Mouse (Mus musculus): ENCODE measurements around the gene Gm38392. TPM values are rescaled to one million over a fixed set of nuclear protein-coding genes. Genes with fewer than 3 reads are reported as not detected.

Gene Gm38392
- total and polyA plus RNA-seq, 2 experiments from 2014 or later, result 0.24 TPM; not detected in 1

GRCm38 (mm10) chr3:88237556-88238194, 49.3 kb downstream of the Gm38392 start:
- Histone ChIP-seq H3K4me3 (ENCODE audit: low read length) (no peak overlapping the region), H3K9ac (replicated peaks; ENCODE audit: low read length) (no peak overlapping the region), H3K27ac (peak overlapping the region; percentile 82), H3K4me1 (ENCODE audit: insufficient read depth, low read length) (peaks cover 45% of the 10 kb centered on the region), H3K36me3 (ENCODE audit: insufficient read depth, low read length) (no peaks in the 10 kb centered on the region), H3K27me3 (ENCODE audit: insufficient read depth, low read length) (no peaks in the 10 kb centered on the region; the same call in 1 of the 2 replicates), H3K4me2 (ENCODE audit: low read depth, low read length) (no peak overlapping the region), H3K9me3 (ENCODE audit: low read length) (no peaks in the 10 kb centered on the region)
- DNase-seq (ENCODE audit: low spot score), result peak; percentile 69
- no peak for ATAC-seq
- WGBS, result 13% methylated on average over 10 of the region's 10 CpGs
- TF ChIP-seq CTCF (IDR thresholded peaks at IDR 0.05; ENCODE audit: low read depth), result peak; percentile 58

GRCm38 (mm10) chr3:88237161-88237555, 49.9 kb downstream of the Gm38392 start:
- no peak overlapping the region for H3K4me2 ChIP-seq (ENCODE audit: low read depth, low read length)
- H3K4me3 ChIP-seq (ENCODE audit: low read length), result no peak overlapping the region
- no peaks in the 10 kb centered on the region for H3K36me3 ChIP-seq (ENCODE audit: insufficient read depth, low read length)
- no peaks in the 10 kb centered on the region; the same call in 1 of the 2 replicates for H3K27me3 ChIP-seq (ENCODE audit: insufficient read depth, low read length)
- H3K4me1 ChIP-seq (ENCODE audit: insufficient read depth, low read length), result peaks cover 41% of the 10 kb centered on the region
- no peak overlapping the region for H3K9ac ChIP-seq (replicated peaks; ENCODE audit: low read length)
- peak overlapping the region; percentile 82 for H3K27ac ChIP-seq
- H3K9me3 ChIP-seq (ENCODE audit: low read length), result no peaks in the 10 kb centered on the region
- 19% methylated on average over 6 of the region's 6 CpGs for WGBS
- DNase-seq (ENCODE audit: low spot score) (no peak), ATAC-seq (no peak)
- TF ChIP-seq CTCF (IDR thresholded peaks at IDR 0.05; ENCODE audit: low read depth), result no peak

- Histone ChIP-seq H3K9ac (replicated peaks; ENCODE audit: low read length) (no peak overlapping the region), H3K4me2 (ENCODE audit: low read depth, low read length) (no peak overlapping the region), H3K4me3 (ENCODE audit: low read length) (no peak overlapping the region), H3K36me3 (ENCODE audit: insufficient read depth, low read length) (no peaks in the 10 kb centered on the region), H3K27me3 (ENCODE audit: insufficient read depth, low read length) (no peaks in the 10 kb centered on the region), H3K27ac (no peak overlapping the region), H3K9me3 (ENCODE audit: low read length) (no peaks in the 10 kb centered on the region), H3K4me1 (ENCODE audit: insufficient read depth, low read length) (peaks cover 51% of the 10 kb centered on the region)
- ATAC-seq (no peak), DNase-seq (ENCODE audit: low spot score) (no peak)
- WGBS, result 50% methylated on average over 2 of the region's 2 CpGs
- TF ChIP-seq CTCF (IDR thresholded peaks at IDR 0.05; ENCODE audit: low read depth), result no peak
These were observed 51.4 kb downstream of the Gm38392 start for GRCm38 (mm10) chr3:88235616-88236015.

GRCm38 (mm10) chr3:88235216-88235615, 51.8 kb downstream of the Gm38392 start:
- H3K4me2 ChIP-seq (ENCODE audit: low read depth, low read length), result no peak overlapping the region
- WGBS, result 14% methylated on average over 3 of the region's 3 CpGs

GRCm38 (mm10) chr3:88234041-88234440, 53.0 kb downstream of the Gm38392 start:
- DNase-seq (ENCODE audit: low spot score), result no peak
- WGBS, result 39% methylated on average over 8 of the region's 8 CpGs
- no peak for TF ChIP-seq CTCF (IDR thresholded peaks at IDR 0.05; ENCODE audit: low read depth)
- no peaks in the 10 kb centered on the region for H3K27me3 ChIP-seq (ENCODE audit: insufficient read depth, low read length)
- peaks cover 47% of the 10 kb centered on the region for H3K4me1 ChIP-seq (ENCODE audit: insufficient read depth, low read length)
- peak overlapping the region; percentile 93; the same call in 1 of the 2 replicates for H3K27ac ChIP-seq
- H3K9ac ChIP-seq (replicated peaks; ENCODE audit: low read length), result no peak overlapping the region
- no peaks in the 10 kb centered on the region for H3K9me3 ChIP-seq (ENCODE audit: low read length)
- H3K36me3 ChIP-seq (ENCODE audit: insufficient read depth, low read length), result peaks cover 7% of the 10 kb centered on the region; the same call in 1 of the 2 replicates
- no peak overlapping the region for H3K4me2 ChIP-seq (ENCODE audit: low read depth, low read length)
- H3K4me3 ChIP-seq (ENCODE audit: low read length), result no peak overlapping the region
- ATAC-seq, result no peak

More at GRCm38 (mm10) chr3:88235216-88235615, 51.8 kb downstream of the Gm38392 start:
- H3K27ac ChIP-seq, result 0 out of 2 replicates have a peak overlapping the region, but pooled peaks have one; percentile 36
- H3K4me3 ChIP-seq (ENCODE audit: low read length), result no peak overlapping the region
- no peak for ATAC-seq
- no peak overlapping the region for H3K9ac ChIP-seq (replicated peaks; ENCODE audit: low read length)
- H3K9me3 ChIP-seq (ENCODE audit: low read length), result no peaks in the 10 kb centered on the region
- peak; percentile 52 for DNase-seq (ENCODE audit: low spot score)
- TF ChIP-seq CTCF (IDR thresholded peaks at IDR 0.05; ENCODE audit: low read depth), result peak; percentile 75
- H3K4me1 ChIP-seq (ENCODE audit: insufficient read depth, low read length), result peaks cover 51% of the 10 kb centered on the region
- no peaks in the 10 kb centered on the region for H3K27me3 ChIP-seq (ENCODE audit: insufficient read depth, low read length)
- peaks cover under 1% of the 10 kb centered on the region; the same call in 1 of the 2 replicates for H3K36me3 ChIP-seq (ENCODE audit: insufficient read depth, low read length)

GRCm38 (mm10) chr3:88232851-88233649, 54.0 kb downstream of the Gm38392 start:
- TF ChIP-seq CTCF (IDR thresholded peaks at IDR 0.05; ENCODE audit: low read depth), result no peak
- no peaks in the 10 kb centered on the region for H3K27me3 ChIP-seq (ENCODE audit: insufficient read depth, low read length)
- no peak for ATAC-seq
- H3K9ac ChIP-seq (replicated peaks; ENCODE audit: low read length), result 0 out of 2 replicates have a peak overlapping the region, but pooled peaks have one; percentile 24
- H3K4me2 ChIP-seq (ENCODE audit: low read depth, low read length), result no peak overlapping the region
- H3K27ac ChIP-seq, result peak overlapping the region; percentile 93
- no peaks in the 10 kb centered on the region for H3K9me3 ChIP-seq (ENCODE audit: low read length)
- H3K4me3 ChIP-seq (ENCODE audit: low read length), result no peak overlapping the region
- H3K36me3 ChIP-seq (ENCODE audit: insufficient read depth, low read length), result peaks cover 9% of the 10 kb centered on the region; the same call in 1 of the 2 replicates
- peaks cover 47% of the 10 kb centered on the region for H3K4me1 ChIP-seq (ENCODE audit: insufficient read depth, low read length)
- DNase-seq (ENCODE audit: low spot score), result peak; percentile 50
- WGBS, result 22% methylated on average over 7 of the region's 7 CpGs
